Mouse (Mus musculus) small intestine, adult 2 months (tissue): ENCODE data around the gene 1810046K07Rik.

Experiments used
- CTCF ChIP-seq: fragments of 200-500 bp; IDR thresholded peaks from 2 replicates; pipeline ENCODE4 v1.5.1; 2012; ENCODE audit warnings: low read depth, mild to moderate bottlenecking, control low read depth, inconsistent platforms, low read length, moderate library complexity, mixed read lengths; ENCODE audit not compliant: insufficient replicate concordance, insufficient read length; ENCODE audit errors: extremely low read depth
- POLR2A ChIP-seq: fragments of 200-500 bp; IDR thresholded peaks from 2 replicates; pipeline ENCODE4 v1.6.1; 2012; ENCODE audit warnings: low read depth, mild to moderate bottlenecking, control low read depth, inconsistent platforms, low read length, moderate library complexity

DNA sequence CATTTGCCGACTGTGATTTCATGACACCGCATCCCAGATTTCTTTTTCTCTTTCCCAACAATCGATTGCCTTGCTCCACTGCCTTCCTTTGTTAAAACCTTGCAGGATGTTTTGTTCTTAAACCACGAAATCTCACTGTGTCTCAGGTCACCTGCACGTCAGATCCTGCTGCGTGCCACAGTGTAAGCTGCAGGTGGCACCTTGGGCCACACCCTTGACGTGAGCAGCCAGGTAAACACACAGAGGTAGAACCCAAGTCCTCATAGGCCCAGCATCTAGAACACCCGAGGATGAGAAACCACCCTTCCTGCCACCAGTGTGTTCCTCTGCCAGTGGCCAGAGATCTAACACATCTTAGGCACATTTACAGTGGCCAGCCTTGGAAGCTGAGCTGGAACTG lies 57.6 kb downstream of the 1810046K07Rik start:
- TF ChIP-seq CTCF (no peak), POLR2A (no peak)
